Mouse (Mus musculus): ENCODE results near the gene Exosc1. TPM values are rescaled to one million over a fixed set of nuclear protein-coding genes. Genes with fewer than 3 reads are reported as not detected.

Exosc1 gene
- 10 to 100 TPM; 21.8 to 30.0 TPM for polyA plus RNA-seq (2012; fragmentation: generic; extraction: Trizol)

DNA sequence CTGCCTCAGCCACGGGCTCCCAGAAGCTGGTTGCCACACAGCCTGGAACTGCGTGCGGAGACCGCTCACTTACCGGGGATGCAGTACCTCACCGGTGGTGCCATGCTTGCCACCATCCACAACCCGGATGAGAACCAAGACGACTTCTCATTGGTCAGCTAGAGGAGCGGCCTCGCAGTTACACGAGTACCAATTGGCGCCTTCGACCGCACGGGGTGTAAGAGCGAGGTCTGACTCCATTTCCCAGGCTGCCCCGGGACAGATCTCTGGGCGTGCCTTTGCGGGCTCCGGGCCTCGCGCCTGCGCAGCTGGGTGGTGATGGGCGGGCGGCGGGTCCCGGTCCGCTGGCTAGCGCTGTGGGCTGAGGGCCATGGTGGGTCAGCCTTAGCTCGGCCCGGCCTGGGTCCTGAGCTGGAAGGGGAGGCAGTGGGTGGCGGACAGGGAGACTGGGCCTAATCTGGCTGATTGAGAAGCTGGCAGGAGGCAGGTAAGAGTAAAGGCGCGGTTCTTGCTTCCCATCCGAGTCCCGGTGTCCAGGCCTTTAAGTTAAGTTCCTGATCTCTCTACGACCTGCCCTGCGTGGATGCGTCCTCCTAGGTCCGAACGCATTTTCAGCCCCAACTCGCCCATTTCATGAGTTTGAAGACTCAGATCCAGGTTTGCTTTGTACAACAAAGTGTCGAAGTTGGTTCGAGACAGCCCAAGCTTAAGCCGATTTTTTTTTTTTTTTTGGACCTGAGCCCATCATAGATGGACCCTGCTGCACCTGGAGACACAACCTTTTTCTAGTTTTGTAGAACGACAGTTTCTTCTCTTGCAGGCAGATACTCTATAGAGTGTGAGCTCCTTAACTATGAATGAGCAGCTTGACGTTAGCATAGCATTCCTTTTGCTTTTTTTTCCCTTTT is at the start of gene Exosc1, which contains the start of gene Zdhhc16:
Exosc1 (minus strand) TSS at position 245 of the 908 bp plus-strand sequence.
Zdhhc16 (plus strand) TSS at position 302 of the 908 bp plus-strand sequence.

DNA sequence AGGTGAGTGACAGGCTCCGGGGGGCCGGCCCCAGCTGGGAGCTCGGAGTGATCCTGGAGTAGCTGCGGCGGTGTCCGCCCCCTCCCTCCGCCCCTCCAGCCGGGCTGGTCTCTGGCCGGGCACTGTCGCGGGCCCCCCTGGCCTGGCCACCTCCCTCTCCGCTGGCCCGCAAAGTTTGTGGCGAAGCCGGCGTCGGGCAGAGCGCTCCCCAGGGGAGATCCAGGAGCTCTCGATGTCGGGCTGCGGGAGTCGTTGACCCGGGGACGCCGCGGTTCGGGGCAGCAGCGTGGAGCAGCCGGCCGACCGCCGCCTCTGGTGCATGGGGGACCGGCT is 48.3 kb upstream of the Exosc1 start, which contains the start of gene Ubtd1:
Ubtd1 (plus strand) TSS at position 169 of the 333 bp plus-strand sequence.

DNA sequence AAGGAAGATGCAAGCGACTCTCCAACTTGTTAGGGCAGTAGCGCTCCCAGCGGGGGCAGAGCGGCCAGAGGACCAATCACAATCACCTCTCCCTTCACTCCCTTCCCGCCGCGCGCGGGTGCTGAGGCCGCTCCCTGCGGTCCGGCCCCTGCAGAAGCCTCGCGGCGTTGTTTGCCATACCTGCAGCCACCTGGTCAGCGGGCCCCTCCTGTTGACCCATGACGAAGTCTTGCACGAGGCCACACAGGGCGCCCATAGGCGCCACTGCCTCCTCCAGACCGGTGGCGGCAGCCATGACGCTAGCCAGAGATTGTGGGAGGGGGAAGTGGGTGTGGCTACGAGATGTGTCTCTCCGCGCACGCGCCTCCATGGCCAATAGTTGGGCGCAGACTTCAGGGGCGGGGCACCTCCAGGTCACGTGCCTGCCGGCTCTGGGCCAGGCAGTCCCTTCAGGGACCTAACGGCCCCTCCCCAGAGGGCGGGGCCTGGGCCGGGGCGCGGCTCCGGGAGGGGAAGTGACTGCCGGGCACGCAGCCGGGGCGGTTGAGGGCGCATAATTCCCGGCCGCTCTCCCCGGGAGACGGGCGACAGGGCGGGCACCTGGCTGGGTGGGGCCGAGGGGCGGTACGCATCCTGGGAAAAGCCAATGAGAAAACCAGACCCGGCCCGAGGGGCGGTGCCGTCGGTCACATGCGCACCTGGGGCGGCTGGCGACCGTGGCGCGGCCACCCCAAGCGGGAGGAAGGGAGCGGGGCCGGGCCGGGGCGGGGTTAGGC is 47.8 kb upstream of the Exosc1 start, which contains the start of gene Mms19:
Mms19 (minus strand) TSS at position 339 of the 776 bp plus-strand sequence.

GRCm38 (mm10) chr19:41911178-41912073 is 21.8 kb downstream of the Exosc1 start, which contains the start of gene Pgam1:
Gene Pgam1, plus strand, starts transcription at chr19:41911923.

DNA sequence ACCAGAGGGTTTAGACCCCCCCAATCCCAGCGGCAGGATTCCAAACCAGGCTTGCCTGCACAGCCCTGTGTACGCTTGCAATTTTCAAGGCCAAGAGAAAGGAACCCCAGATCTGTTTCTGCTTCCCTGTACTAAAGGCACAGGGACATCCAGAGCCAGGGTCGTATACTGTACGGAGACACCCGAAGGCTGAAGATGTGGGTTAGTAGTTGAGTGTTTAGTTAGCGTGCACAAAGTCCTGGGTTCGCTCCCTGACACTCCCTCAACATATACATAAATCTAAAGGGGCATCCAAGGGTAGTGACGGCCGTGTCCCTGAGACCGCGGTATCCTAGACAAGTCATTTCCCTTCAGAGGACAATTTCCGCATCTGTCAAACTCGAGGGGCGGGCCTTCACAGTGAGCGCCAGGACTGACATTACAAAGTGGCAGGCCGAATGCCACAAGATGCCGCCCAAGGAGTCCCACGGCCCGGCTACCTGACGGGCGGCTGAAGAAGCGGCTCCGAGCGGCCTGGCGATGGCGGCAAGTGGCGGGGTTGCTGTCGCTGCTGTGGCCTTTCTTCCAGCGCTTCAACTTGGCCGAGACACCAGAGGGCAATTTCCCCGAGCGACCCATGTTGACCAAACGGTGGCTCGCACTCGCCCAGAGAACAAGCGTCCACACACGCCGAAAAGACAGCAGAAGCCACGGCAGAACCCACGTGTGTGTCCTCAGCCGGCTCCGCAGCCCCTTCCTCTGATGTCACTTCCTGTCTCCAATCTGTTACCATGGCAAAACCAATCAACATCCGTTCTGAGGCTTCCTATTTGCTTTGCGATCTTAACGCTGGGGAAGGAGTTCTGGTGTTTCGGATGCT is 37.5 kb downstream of the Exosc1 start, which contains the start of gene Rrp12:
Rrp12 (minus strand) TSS at position 714 of the 859 bp plus-strand sequence.

Other genes starting within 250 kb of the Exosc1 start
- not detected for gene Slit1, start 189.8 kb downstream of the Exosc1 start, polyA plus RNA-seq (2012; fragmentation: generic; extraction: Trizol)
- gene Arhgap19, start 131.4 kb downstream of the Exosc1 start, polyA plus RNA-seq (2012; fragmentation: generic; extraction: Trizol) = 10 to 100 TPM in 1 of 2 experiments, under 1 TPM in 1; 0.87 to 10.5 TPM
- 1 to 10 TPM in 1 of 2 experiments, under 1 TPM in 1; 0.11 to 3.5 TPM for gene Frat1, start 103.5 kb downstream of the Exosc1 start, polyA plus RNA-seq (2012; fragmentation: generic; extraction: Trizol)
- 1 to 10 TPM in 1 of 2 experiments, under 1 TPM in 1; 0.50 to 4.9 TPM for gene Frat2, start 85.3 kb downstream of the Exosc1 start, polyA plus RNA-seq (2012; fragmentation: generic; extraction: Trizol)
- gene Rrp12, start 37.2 kb downstream of the Exosc1 start, polyA plus RNA-seq (2012; fragmentation: generic; extraction: Trizol) = 10 to 100 TPM in 1 of 2 experiments, 1 to 10 TPM in 1; 5.0 to 21.2 TPM
- 100 to 1,000 TPM; 304 to 538 TPM for gene Pgam1, start 21.5 kb downstream of the Exosc1 start, polyA plus RNA-seq (2012; fragmentation: generic; extraction: Trizol)
- gene Zdhhc16, start 57 bp upstream of the Exosc1 start, polyA plus RNA-seq (2012; fragmentation: generic; extraction: Trizol) = 10 to 100 TPM; 48.3 to 54.1 TPM
- 10 to 100 TPM; 24.7 to 41.5 TPM for gene Mms19, start 47.7 kb upstream of the Exosc1 start, polyA plus RNA-seq (2012; fragmentation: generic; extraction: Trizol)
- gene Ubtd1, start 48.3 kb upstream of the Exosc1 start, polyA plus RNA-seq (2012; fragmentation: generic; extraction: Trizol) = 10 to 100 TPM; 51.9 to 95.9 TPM
- under 1 TPM; 0.08 to 0.25 TPM for gene Ankrd2, start 102.6 kb upstream of the Exosc1 start, polyA plus RNA-seq (2012; fragmentation: generic; extraction: Trizol)
- gene Hoga1, start 112.2 kb upstream of the Exosc1 start, polyA plus RNA-seq (2012; fragmentation: generic; extraction: Trizol) = 1 to 10 TPM in 1 of 2 experiments, under 1 TPM in 1; 0.44 to 3.4 TPM
- gene 4933411K16Rik, start 118.8 kb upstream of the Exosc1 start, polyA plus RNA-seq (2012; fragmentation: generic; extraction: Trizol) = under 1 TPM; 0.02 to 0.35 TPM
- gene Morn4, start 152.9 kb upstream of the Exosc1 start, polyA plus RNA-seq (2012; fragmentation: generic; extraction: Trizol) = 10 to 100 TPM; 17.0 to 38.3 TPM
- gene Pi4k2a, start 157.0 kb upstream of the Exosc1 start, polyA plus RNA-seq (2012; fragmentation: generic; extraction: Trizol) = 10 to 100 TPM; 12.0 to 26.5 TPM
- gene Avpi1, start 195.6 kb upstream of the Exosc1 start, polyA plus RNA-seq (2012; fragmentation: generic; extraction: Trizol) = 100 to 1,000 TPM in 1 of 2 experiments, 10 to 100 TPM in 1; 94.1 to 242 TPM
- gene Marveld1, start 214.0 kb upstream of the Exosc1 start, polyA plus RNA-seq (2012; fragmentation: generic; extraction: Trizol) = 100 to 1,000 TPM in 1 of 2 experiments, 10 to 100 TPM in 1; 28.1 to 111 TPM
- gene Zfyve27, start 230.5 kb upstream of the Exosc1 start, polyA plus RNA-seq (2012; fragmentation: generic; extraction: Trizol) = 10 to 100 TPM in 1 of 2 experiments, 1 to 10 TPM in 1; 5.6 to 20.4 TPM